Mouse (Mus musculus) heart, embryonic 16.5 days (tissue): ENCODE data around the gene Pde3b. TPM values are rescaled to one million over a fixed set of nuclear protein-coding genes. Genes with fewer than 3 reads are reported as not detected.
"Not testable (repeated sequence)": the region's sequence is repeated elsewhere in the genome, so short reads cannot be mapped to it uniquely, and the experiment has no call there.

Source experiments
- ATAC-seq: fragments of 200-750 bp; cut with Nextera tagmentation; replicated peaks from 2 replicates; pipeline ENCODE4 v1.8.0; 2017; ENCODE audit warnings: moderate number of reproducible peaks; ENCODE audit not compliant: insufficient read depth, low FRiP score; ENCODE audit errors: extremely low read depth
- H3K27ac ChIP-seq: fragments of 300-500 bp; sonication (generic); 2 replicates; pipeline ENCODE4 v1.5.1; 2014; ENCODE audit warnings: mild to moderate bottlenecking, low read length, control low read depth, moderate library complexity
- H3K27me3 ChIP-seq: fragments of 300-500 bp; sonication (generic); 2 replicates; pipeline ENCODE4 v1.6.1; 2014; ENCODE audit warnings: low read length, mixed read lengths; ENCODE audit not compliant: control insufficient read depth, insufficient read depth
- H3K36me3 ChIP-seq: fragments of 300-500 bp; sonication (generic); 2 replicates; pipeline ENCODE4 v1.6.1; 2014; ENCODE audit not compliant: control insufficient read depth, insufficient read depth
- H3K4me1 ChIP-seq: fragments of 300-500 bp; sonication (generic); 2 replicates; pipeline ENCODE4 v1.6.1; 2014; ENCODE audit warnings: low read length, mixed read lengths; ENCODE audit not compliant: control insufficient read depth, insufficient read depth
- H3K4me2 ChIP-seq: fragments of 300-500 bp; sonication (generic); 2 replicates; pipeline ENCODE4 v1.6.1; 2014; ENCODE audit warnings: low read depth, mild to moderate bottlenecking, control low read depth, low read length
- H3K4me3 ChIP-seq: fragments of 300-500 bp; sonication (generic); 2 replicates; pipeline ENCODE4 v1.5.1; 2014; ENCODE audit warnings: mild to moderate bottlenecking, control low read depth, low read length
- H3K9ac ChIP-seq: fragments of 300-500 bp; sonication (generic); 2 replicates; pipeline ENCODE4 v1.6.1; 2014; ENCODE audit warnings: low read length, control low read depth
- H3K9me3 ChIP-seq: fragments of 300-500 bp; sonication (generic); replicated peaks from 2 replicates; pipeline ENCODE4 v1.6.1; 2016; ENCODE audit warnings: low read length; ENCODE audit not compliant: control insufficient read depth
- WGBS: fragments of 180-500 bp; shearing (Covaris S2); extraction: QIAGEN DNeasy Blood & Tissue Kit; methylation state at CpG from one replicate; pipeline ENCODE4 v1.1.7; 2014; 5-methylcytosine and 5-hydroxymethylcytosine counted together
- polyA plus RNA-seq: library from polyadenylated mRNA; unstranded; fragments of >200 nt; fragmentation: Nextera tagmentation; extraction: Ambion mirVana; gene quantifications from 2 replicates; pipeline ENCODE4 v1.2.1, GENCODE M21; 2015

Gene Pde3b
- polyA plus RNA-seq, result 2.9 and 3.9 TPM in 2 replicates

- H3K4me2 ChIP-seq, result peak within 1 kb of the TSS; percentile 97
- peak within 1 kb of the TSS; percentile 68 for H3K27ac ChIP-seq
- no peaks in the 10 kb centered on the region for H3K36me3 ChIP-seq
- no peaks in the 10 kb centered on the region for H3K9me3 ChIP-seq
- H3K27me3 ChIP-seq, result no peaks in the 10 kb centered on the region
- peaks cover 3% of the 10 kb centered on the region; the same call in 1 of the 2 replicates for H3K4me1 ChIP-seq
- peak within 1 kb of the TSS; percentile 96 for H3K4me3 ChIP-seq
- peak within 1 kb of the TSS; percentile 80 for H3K9ac ChIP-seq
- ATAC-seq, result peak; percentile 87
- WGBS, result 2% methylated on average over 69 of the region's 70 CpGs
Observed at GRCm38 (mm10) chr7:114414421-114415335, at the start of gene Pde3b. Gene Pde3b (plus strand): TSS chr7:114415281.

- Histone ChIP-seq H3K27ac (no peak overlapping the region), H3K36me3 (no peaks in the 10 kb centered on the region), H3K27me3 (no peaks in the 10 kb centered on the region), H3K9ac (no peak overlapping the region), H3K9me3 (no peaks in the 10 kb centered on the region), H3K4me2 (no peak overlapping the region), H3K4me3 (no peak overlapping the region), H3K4me1 (no peaks in the 10 kb centered on the region)
- 74% methylated on average over 3 of the region's 3 CpGs for WGBS
- no peak for ATAC-seq
Observed at GRCm38 (mm10) chr7:114402130-114402529, 13.0 kb upstream of the Pde3b start.

- Histone ChIP-seq H3K36me3 (no peaks in the 10 kb centered on the region), H3K9me3 (no peaks in the 10 kb centered on the region), H3K9ac (peak overlapping the region; percentile 80), H3K27ac (peak overlapping the region; percentile 68), H3K4me1 (peaks cover 3% of the 10 kb centered on the region; the same call in 1 of the 2 replicates), H3K4me3 (peak overlapping the region; percentile 96), H3K4me2 (peak overlapping the region; percentile 97), H3K27me3 (no peaks in the 10 kb centered on the region)
- under 1% methylated on average over 97 of the region's 103 CpGs for WGBS
- ATAC-seq, result peak; percentile 76
Observed at GRCm38 (mm10) chr7:114415336-114416020, 397 bp downstream of the Pde3b start.

- peak; percentile 20; the same call in 1 of the 2 replicates for ATAC-seq
- WGBS, result under 1% methylated on average over 66 of the region's 66 CpGs
- Histone ChIP-seq H3K9ac (peak overlapping the region; percentile 80), H3K27ac (peak overlapping the region; percentile 68), H3K36me3 (no peaks in the 10 kb centered on the region), H3K4me1 (peaks cover 3% of the 10 kb centered on the region; the same call in 1 of the 2 replicates), H3K9me3 (no peaks in the 10 kb centered on the region), H3K4me3 (peak overlapping the region; percentile 96), H3K27me3 (no peaks in the 10 kb centered on the region), H3K4me2 (peak overlapping the region; percentile 97)
Observed at GRCm38 (mm10) chr7:114416021-114416845, 1.2 kb downstream of the Pde3b start.

- WGBS, result 62% methylated on average over 3 of the region's 3 CpGs
Observed at GRCm38 (mm10) chr7:114419331-114419730, 4.2 kb downstream of the Pde3b start.

GRCm38 (mm10) chr7:114420918-114421317 lies 5.8 kb downstream of the Pde3b start:
- Histone ChIP-seq H3K27me3 (no peaks in the 10 kb centered on the region), H3K4me3 (no peak overlapping the region), H3K4me1 (peaks cover 3% of the 10 kb centered on the region; the same call in 1 of the 2 replicates), H3K9ac (no peak overlapping the region), H3K36me3 (no peaks in the 10 kb centered on the region), H3K27ac (no peak overlapping the region), H3K4me2 (no peak overlapping the region), H3K9me3 (no peaks in the 10 kb centered on the region)
- ATAC-seq, result no peak
- 45% methylated on average over 4 of the region's 4 CpGs for WGBS

More at GRCm38 (mm10) chr7:114419331-114419730, 4.2 kb downstream of the Pde3b start:
- H3K27ac ChIP-seq, H3K9ac ChIP-seq, H3K27me3 ChIP-seq, ATAC-seq, H3K4me1 ChIP-seq, H3K4me3 ChIP-seq, H3K36me3 ChIP-seq, H3K9me3 ChIP-seq, H3K4me2 ChIP-seq: not testable (repeated sequence)

- H3K27ac ChIP-seq, result no peak overlapping the region
- no peaks in the 10 kb centered on the region for H3K27me3 ChIP-seq
- no peaks in the 10 kb centered on the region for H3K36me3 ChIP-seq
- H3K9me3 ChIP-seq, result no peaks in the 10 kb centered on the region
- ATAC-seq, result no peak
- H3K9ac ChIP-seq, result no peak overlapping the region
- no peak overlapping the region for H3K4me3 ChIP-seq
- H3K4me2 ChIP-seq, result no peak overlapping the region
- peaks cover under 1% of the 10 kb centered on the region; the same call in 1 of the 2 replicates for H3K4me1 ChIP-seq
- 68% methylated on average over 3 of the region's 3 CpGs for WGBS
Observed at GRCm38 (mm10) chr7:114422224-114422623, 7.1 kb downstream of the Pde3b start.

GRCm38 (mm10) chr7:114429768-114430167 lies 14.7 kb downstream of the Pde3b start:
- Histone ChIP-seq H3K27ac (no peak overlapping the region), H3K4me3 (no peak overlapping the region), H3K4me2 (no peak overlapping the region), H3K27me3 (no peaks in the 10 kb centered on the region), H3K36me3 (no peaks in the 10 kb centered on the region), H3K9ac (no peak overlapping the region), H3K9me3 (no peaks in the 10 kb centered on the region; the same call in 1 of the 2 replicates), H3K4me1 (no peaks in the 10 kb centered on the region)
- WGBS, result 70% methylated on average over 5 of the region's 5 CpGs
- ATAC-seq, result no peak
